Mouse (Mus musculus) stomach, embryonic 16.5 days (tissue): ENCODE measurements around the gene Hoxc4. TPM values are rescaled to one million over a fixed set of nuclear protein-coding genes. Genes with fewer than 3 reads are reported as not detected.

Source experiments
- ATAC-seq: fragments of 200-750 bp; cut with Nextera tagmentation; 2 replicates; pipeline ENCODE4 v1.8.0; 2017; ENCODE audit warnings: moderate number of reproducible peaks, moderate TSS enrichment; ENCODE audit not compliant: insufficient read depth, low FRiP score
- H3K27ac ChIP-seq: fragments of 300-500 bp; sonication (generic); 2 replicates; pipeline ENCODE4 v1.5.1; 2014; ENCODE audit warnings: low read length
- H3K27me3 ChIP-seq: fragments of 300-500 bp; sonication (generic); 2 replicates; pipeline ENCODE4 v1.6.1; 2014; ENCODE audit warnings: low read length, control low read depth, mixed read lengths; ENCODE audit not compliant: control insufficient read depth, insufficient read depth
- H3K36me3 ChIP-seq: fragments of 300-500 bp; sonication (generic); 2 replicates; pipeline ENCODE4 v1.6.1; 2014; ENCODE audit warnings: low read length; ENCODE audit not compliant: control insufficient read depth, insufficient read depth
- H3K4me1 ChIP-seq: fragments of 300-500 bp; sonication (generic); 2 replicates; pipeline ENCODE4 v1.6.1; 2014; ENCODE audit warnings: low read length, control low read depth, mixed read lengths; ENCODE audit not compliant: control insufficient read depth, insufficient read depth
- H3K4me2 ChIP-seq: fragments of 300-500 bp; sonication (generic); 2 replicates; pipeline ENCODE4 v1.6.1; 2014; ENCODE audit warnings: low read depth, low read length, mixed read lengths
- H3K4me3 ChIP-seq: fragments of 300-500 bp; sonication (generic); replicated peaks from 2 replicates; pipeline ENCODE4 v1.5.1; 2014; ENCODE audit warnings: mild to moderate bottlenecking, low read length
- H3K9ac ChIP-seq: fragments of 300-500 bp; sonication (generic); 2 replicates; pipeline ENCODE4 v1.6.1; 2014; ENCODE audit warnings: low read length
- H3K9me3 ChIP-seq: fragments of 300-500 bp; sonication (generic); replicated peaks from 2 replicates; pipeline ENCODE4 v1.6.1; 2016; ENCODE audit warnings: low read length, control low read depth; ENCODE audit not compliant: control insufficient read depth
- WGBS: fragments of 180-500 bp; shearing (Covaris S2); extraction: QIAGEN DNeasy Blood & Tissue Kit; methylation state at CpG from one replicate; pipeline ENCODE4 v1.1.7; 2014; 5-methylcytosine and 5-hydroxymethylcytosine counted together
- polyA plus RNA-seq: library from polyadenylated mRNA; unstranded; fragments of >200 nt; fragmentation: Nextera tagmentation; extraction: Ambion mirVana; gene quantifications from 2 replicates; pipeline ENCODE4 v1.2.1, GENCODE M21; 2015

Hoxc4 gene
- polyA plus RNA-seq, 1 experiment from 2014 or later = 19.0 TPM

GRCm38 (mm10) chr15:103060021-103060340 lies 41.2 kb downstream of the Hoxc4 start:
- WGBS = 25% methylated on average over 11 of the region's 11 CpGs
- peak overlapping the region; percentile 38 for H3K4me3 ChIP-seq
- no peak for ATAC-seq
- H3K36me3 ChIP-seq = no peaks in the 10 kb centered on the region
- peak overlapping the region; percentile 67 for H3K4me2 ChIP-seq
- peak overlapping the region; percentile 97 for H3K27ac ChIP-seq
- peak overlapping the region; percentile 74 for H3K9ac ChIP-seq
- H3K9me3 ChIP-seq = no peaks in the 10 kb centered on the region
- H3K27me3 ChIP-seq = no peaks in the 10 kb centered on the region
- peaks cover 16% of the 10 kb centered on the region for H3K4me1 ChIP-seq

- Histone ChIP-seq H3K27ac (peak overlapping the region; percentile 97), H3K9ac (peak overlapping the region; percentile 74), H3K9me3 (no peaks in the 10 kb centered on the region), H3K36me3 (no peaks in the 10 kb centered on the region), H3K4me1 (peaks cover 16% of the 10 kb centered on the region), H3K4me3 (peak overlapping the region; percentile 38), H3K27me3 (no peaks in the 10 kb centered on the region), H3K4me2 (peak overlapping the region; percentile 67)
- whole genome bisulfite sequencing = 4% methylated on average over 36 of the region's 36 CpGs
- ATAC-seq = peak; percentile 62
Observed at GRCm38 (mm10) chr15:103060341-103061130, 41.8 kb downstream of the Hoxc4 start.

- Histone ChIP-seq H3K4me2 (peak overlapping the region; percentile 67), H3K9me3 (no peaks in the 10 kb centered on the region), H3K9ac (peak overlapping the region; percentile 74), H3K27me3 (no peaks in the 10 kb centered on the region), H3K4me1 (peaks cover 19% of the 10 kb centered on the region), H3K36me3 (no peaks in the 10 kb centered on the region), H3K27ac (peak overlapping the region; percentile 97), H3K4me3 (peak overlapping the region; percentile 38)
- ATAC-seq = peak; percentile 73
- WGBS = 3% methylated on average over 30 of the region's 30 CpGs
Observed at GRCm38 (mm10) chr15:103061131-103061825, 42.5 kb downstream of the Hoxc4 start.

GRCm38 (mm10) chr15:103061988-103062387 lies 43.3 kb downstream of the Hoxc4 start:
- H3K9ac ChIP-seq = no peak overlapping the region
- peak overlapping the region; percentile 97 for H3K27ac ChIP-seq
- no peak overlapping the region for H3K4me3 ChIP-seq
- no peaks in the 10 kb centered on the region for H3K36me3 ChIP-seq
- peak overlapping the region; percentile 67; the same call in 1 of the 2 replicates for H3K4me2 ChIP-seq
- H3K9me3 ChIP-seq = no peaks in the 10 kb centered on the region
- WGBS = 17% methylated on average over 2 of the region's 2 CpGs
- peaks cover 15% of the 10 kb centered on the region for H3K4me1 ChIP-seq
- ATAC-seq = no peak
- no peaks in the 10 kb centered on the region for H3K27me3 ChIP-seq

- H3K9ac ChIP-seq = no peak overlapping the region
- no peaks in the 10 kb centered on the region for H3K9me3 ChIP-seq
- H3K4me2 ChIP-seq = no peak overlapping the region
- H3K27ac ChIP-seq = no peak overlapping the region
- H3K27me3 ChIP-seq = no peaks in the 10 kb centered on the region
- no peak for ATAC-seq
- H3K36me3 ChIP-seq = no peaks in the 10 kb centered on the region
- no peak overlapping the region for H3K4me3 ChIP-seq
- H3K4me1 ChIP-seq = peaks cover 15% of the 10 kb centered on the region
- WGBS = 15% methylated on average over 7 of the region's 7 CpGs
Observed at GRCm38 (mm10) chr15:103065642-103066041, 46.9 kb downstream of the Hoxc4 start.

GRCm38 (mm10) chr15:103067701-103068100 lies 49.0 kb downstream of the Hoxc4 start:
- Histone ChIP-seq H3K4me3 (no peak overlapping the region), H3K27ac (no peak overlapping the region), H3K27me3 (no peaks in the 10 kb centered on the region), H3K4me1 (peaks cover 8% of the 10 kb centered on the region; the same call in 1 of the 2 replicates), H3K9ac (no peak overlapping the region), H3K36me3 (no peaks in the 10 kb centered on the region), H3K4me2 (no peak overlapping the region), H3K9me3 (no peaks in the 10 kb centered on the region)
- 47% methylated on average over 4 of the region's 4 CpGs for WGBS
- ATAC-seq = no peak

GRCm38 (mm10) chr15:103069173-103069572 lies 50.4 kb downstream of the Hoxc4 start:
- Histone ChIP-seq H3K36me3 (no peaks in the 10 kb centered on the region), H3K27ac (peak overlapping the region; percentile 25; the same call in 1 of the 2 replicates), H3K27me3 (no peaks in the 10 kb centered on the region), H3K4me3 (peak overlapping the region; percentile 24), H3K4me2 (peak overlapping the region; percentile 54), H3K4me1 (peaks cover 8% of the 10 kb centered on the region; the same call in 1 of the 2 replicates), H3K9ac (peak overlapping the region; percentile 60), H3K9me3 (no peaks in the 10 kb centered on the region)
- under 1% methylated on average over 18 of the region's 18 CpGs for WGBS
- peak; percentile 78; the same call in 1 of the 2 replicates for ATAC-seq

GRCm38 (mm10) chr15:103071266-103071665 lies 52.5 kb downstream of the Hoxc4 start:
- Histone ChIP-seq H3K9me3 (no peaks in the 10 kb centered on the region), H3K4me1 (peaks cover 9% of the 10 kb centered on the region; the same call in 1 of the 2 replicates), H3K9ac (no peak overlapping the region), H3K36me3 (no peaks in the 10 kb centered on the region), H3K27me3 (no peaks in the 10 kb centered on the region), H3K4me3 (no peak overlapping the region), H3K27ac (no peak overlapping the region), H3K4me2 (no peak overlapping the region)
- WGBS = 50% methylated on average over 5 of the region's 5 CpGs
- no peak for ATAC-seq
